Mouse (Mus musculus) central nervous system, embryonic 14 days (tissue): ENCODE measurements around the gene Pknox2. TPM values are rescaled to one million over a fixed set of nuclear protein-coding genes. Genes with fewer than 3 reads are reported as not detected.

Experiments used
- polyA plus RNA-seq: library from polyadenylated mRNA; depleted of rRNA; stranded (reverse); fragments of >200 nt; gene quantifications from 2 replicates; pipeline ENCODE4 v1.2.3, GENCODE M21; 2012; rRNA removed

Pknox2 gene
- 33.9 TPM in 2 replicates for polyA plus RNA-seq

GRCm38 (mm10) chr9:37147359-37147685, at the start of gene Pknox2:
Gene Pknox2 (minus strand): TSS chr9:37147407.

Other genes with a start within 250 kb of the Pknox2 start
- gene Tmem218, start 60.8 kb upstream of the Pknox2 start, polyA plus RNA-seq, result 5.1 and 5.2 TPM in 2 replicates
- gene Slc37a2, start 108.3 kb upstream of the Pknox2 start, polyA plus RNA-seq, result 1.8 and 1.9 TPM in 2 replicates
- gene Ccdc15, start 201.0 kb upstream of the Pknox2 start, polyA plus RNA-seq, result 3.1 and 3.3 TPM in 2 replicates
- gene Hepacam, start 219.9 kb upstream of the Pknox2 start, polyA plus RNA-seq, result 4.7 and 5.5 TPM in 2 replicates